Mouse (Mus musculus): ENCODE results near the gene Znrf2. TPM values are rescaled to one million over a fixed set of nuclear protein-coding genes. Genes with fewer than 3 reads are reported as not detected.
A peak's percentile ranks its signal among the peaks of the same experiment; 100 is the strongest.

The Znrf2 gene
- polyA plus RNA-seq, 1 experiment from 2014 or later = 19.5 TPM

DNA sequence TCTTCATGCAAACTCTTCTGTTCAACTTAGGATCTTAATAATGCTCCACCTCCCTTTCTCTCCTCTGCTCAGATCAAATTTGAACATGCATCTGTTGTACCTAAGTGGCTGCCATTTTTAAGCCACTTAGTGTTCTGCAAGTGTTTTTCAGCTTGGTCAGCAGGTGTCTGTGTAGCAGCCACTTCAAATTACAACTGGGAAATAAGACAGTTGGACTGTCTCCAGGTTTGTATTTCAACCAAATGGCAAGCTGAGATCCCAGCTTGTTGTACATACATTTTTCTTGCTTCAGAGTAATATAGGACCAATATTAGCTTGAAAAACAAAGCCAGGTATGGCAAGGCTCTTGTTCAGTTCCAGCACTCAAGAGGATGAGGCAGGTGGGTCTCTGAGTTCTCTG is 61.8 kb downstream of the Znrf2 start:
- Histone ChIP-seq H3K4me2 (ENCODE audit: low read length) (no peak overlapping the region), H3K9me3 (ENCODE audit: control insufficient read depth, low read length) (no peaks in the 10 kb centered on the region), H3K27ac (ENCODE audit: low read length) (no peak overlapping the region), H3K27me3 (replicated peaks; ENCODE audit: control insufficient read depth, insufficient read depth, low read length) (no peaks in the 10 kb centered on the region), H3K4me1 (replicated peaks; ENCODE audit: control insufficient read depth, insufficient read depth, low read length) (no peaks in the 10 kb centered on the region; the same call in 1 of the 2 replicates), H3K4me3 (replicated peaks; ENCODE audit: low read length) (no peak overlapping the region), H3K36me3 (ENCODE audit: control insufficient read depth, insufficient read depth) (peaks cover 2% of the 10 kb centered on the region; the same call in 1 of the 2 replicates), H3K9ac (replicated peaks; ENCODE audit: low read depth, low read length) (no peak overlapping the region)
- no peak for ATAC-seq

DNA sequence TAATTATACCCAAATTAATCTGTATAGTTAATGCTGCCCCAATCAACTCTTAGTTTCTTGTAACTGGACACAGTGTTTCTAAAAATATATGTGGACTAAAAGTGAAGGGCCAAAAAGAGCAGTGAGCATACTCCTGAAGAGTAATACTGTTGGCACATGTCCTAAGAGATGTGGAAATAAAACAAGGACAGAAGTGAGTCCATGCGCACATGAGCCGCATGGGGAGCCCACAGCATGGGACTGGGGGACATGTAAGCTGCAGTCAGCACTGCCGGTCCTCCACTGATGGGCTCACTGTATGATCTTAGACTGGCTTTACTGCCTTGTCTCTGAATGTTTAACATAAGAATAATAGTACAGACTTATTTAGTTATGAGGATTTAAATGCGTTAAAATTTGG is 63.4 kb downstream of the Znrf2 start:
- Histone ChIP-seq H3K27ac (ENCODE audit: low read length) (no peak overlapping the region), H3K4me2 (ENCODE audit: low read length) (no peak overlapping the region), H3K4me1 (replicated peaks; ENCODE audit: control insufficient read depth, insufficient read depth, low read length) (no peaks in the 10 kb centered on the region; the same call in 1 of the 2 replicates), H3K9me3 (ENCODE audit: control insufficient read depth, low read length) (no peaks in the 10 kb centered on the region), H3K9ac (replicated peaks; ENCODE audit: low read depth, low read length) (no peak overlapping the region), H3K36me3 (ENCODE audit: control insufficient read depth, insufficient read depth) (peaks cover 2% of the 10 kb centered on the region; the same call in 1 of the 2 replicates), H3K27me3 (replicated peaks; ENCODE audit: control insufficient read depth, insufficient read depth, low read length) (no peaks in the 10 kb centered on the region), H3K4me3 (replicated peaks; ENCODE audit: low read length) (no peak overlapping the region)
- no peak for ATAC-seq
- 92% methylated on average over 4 of the region's 4 CpGs for WGBS

DNA sequence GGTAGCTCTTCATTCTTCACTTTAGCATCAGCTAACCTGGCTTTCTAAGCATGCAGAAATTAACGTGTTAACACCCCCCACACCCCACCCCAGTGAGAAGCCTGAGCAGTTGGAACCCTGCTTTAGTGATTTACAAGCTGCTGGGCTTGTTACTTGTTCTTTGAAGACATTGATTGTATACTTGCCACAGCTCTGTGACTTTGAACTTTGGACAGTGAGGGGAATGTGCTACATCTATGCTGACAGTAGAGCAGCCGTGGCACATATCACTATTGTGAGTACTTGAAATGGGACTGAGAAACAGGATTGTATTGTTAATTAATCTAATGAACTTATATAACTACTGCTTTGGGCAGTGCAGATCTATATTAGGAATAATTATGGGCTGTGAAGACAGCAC is 66.7 kb downstream of the Znrf2 start:
- WGBS = 72% methylated on average over 2 of the region's 2 CpGs

DNA sequence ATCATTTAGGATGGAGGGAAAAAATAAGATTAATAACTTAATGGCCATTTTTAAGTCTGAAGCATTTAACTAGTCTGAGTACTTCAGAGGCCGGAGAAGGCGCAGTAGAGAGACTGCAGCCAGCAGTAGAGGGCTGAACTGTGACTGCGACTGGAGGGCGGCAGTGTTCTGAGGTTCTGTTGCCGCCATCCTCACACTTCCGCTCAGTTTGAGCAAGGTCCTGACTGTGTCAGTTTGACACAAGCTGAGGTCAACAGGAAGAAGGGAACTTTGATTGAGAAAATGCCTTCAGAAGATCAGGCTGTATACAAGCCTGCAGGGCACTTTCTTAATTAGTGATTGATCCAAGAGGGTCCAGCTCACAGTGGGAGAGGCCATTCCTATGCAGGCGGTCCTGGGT is 69.5 kb downstream of the Znrf2 start:
- no peak for ATAC-seq
- H3K27ac ChIP-seq (ENCODE audit: low read length) = no peak overlapping the region
- 59% methylated on average over 7 of the region's 7 CpGs for WGBS
- H3K4me1 ChIP-seq (replicated peaks; ENCODE audit: control insufficient read depth, insufficient read depth, low read length) = no peaks in the 10 kb centered on the region
- H3K9me3 ChIP-seq (ENCODE audit: control insufficient read depth, low read length) = no peaks in the 10 kb centered on the region
- H3K9ac ChIP-seq (replicated peaks; ENCODE audit: low read depth, low read length) = no peak overlapping the region
- no peak overlapping the region for H3K4me2 ChIP-seq (ENCODE audit: low read length)
- no peaks in the 10 kb centered on the region for H3K27me3 ChIP-seq (replicated peaks; ENCODE audit: control insufficient read depth, insufficient read depth, low read length)
- no peak overlapping the region for H3K4me3 ChIP-seq (replicated peaks; ENCODE audit: low read length)
- H3K36me3 ChIP-seq (ENCODE audit: control insufficient read depth, insufficient read depth) = no peaks in the 10 kb centered on the region

More for the DNA sequence above, 66.7 kb downstream of the Znrf2 start:
- Histone ChIP-seq H3K27me3 (replicated peaks; ENCODE audit: control insufficient read depth, insufficient read depth, low read length) (no peaks in the 10 kb centered on the region), H3K9ac (replicated peaks; ENCODE audit: low read depth, low read length) (no peak overlapping the region), H3K27ac (ENCODE audit: low read length) (no peak overlapping the region), H3K4me1 (replicated peaks; ENCODE audit: control insufficient read depth, insufficient read depth, low read length) (no peaks in the 10 kb centered on the region), H3K36me3 (ENCODE audit: control insufficient read depth, insufficient read depth) (peaks cover 2% of the 10 kb centered on the region; the same call in 1 of the 2 replicates), H3K4me2 (ENCODE audit: low read length) (no peak overlapping the region), H3K9me3 (ENCODE audit: control insufficient read depth, low read length) (no peaks in the 10 kb centered on the region), H3K4me3 (replicated peaks; ENCODE audit: low read length) (no peak overlapping the region)
- no peak for ATAC-seq

DNA sequence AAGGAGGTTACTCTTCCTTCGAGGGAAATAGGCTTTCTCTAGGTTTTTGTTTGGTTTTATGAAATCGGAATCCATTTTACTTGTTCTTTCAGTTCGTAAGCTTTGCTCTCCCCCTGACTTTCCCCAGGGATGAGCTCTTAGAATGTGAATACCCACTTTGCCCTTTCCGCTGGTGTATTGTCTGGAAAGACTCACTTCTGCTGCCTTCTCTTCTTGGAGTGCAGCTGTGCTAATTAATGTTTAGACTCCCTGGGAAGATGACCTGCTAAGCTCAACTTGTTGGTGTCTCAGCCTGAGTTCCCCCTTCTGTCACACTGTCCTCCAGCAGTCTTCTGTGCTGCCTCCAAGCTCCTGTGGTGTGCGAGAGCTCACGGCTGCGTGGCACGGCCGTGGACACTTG is 73.5 kb downstream of the Znrf2 start:
- no peaks in the 10 kb centered on the region for H3K27me3 ChIP-seq (replicated peaks; ENCODE audit: control insufficient read depth, insufficient read depth, low read length)
- H3K9ac ChIP-seq (replicated peaks; ENCODE audit: low read depth, low read length) = no peak overlapping the region
- 38% methylated on average over 9 of the region's 9 CpGs for WGBS
- no peak overlapping the region for H3K27ac ChIP-seq (ENCODE audit: low read length)
- H3K9me3 ChIP-seq (ENCODE audit: control insufficient read depth, low read length) = no peaks in the 10 kb centered on the region
- no peaks in the 10 kb centered on the region for H3K4me1 ChIP-seq (replicated peaks; ENCODE audit: control insufficient read depth, insufficient read depth, low read length)
- no peaks in the 10 kb centered on the region for H3K36me3 ChIP-seq (ENCODE audit: control insufficient read depth, insufficient read depth)
- H3K4me2 ChIP-seq (ENCODE audit: low read length) = no peak overlapping the region
- ATAC-seq = no peak
- no peak overlapping the region for H3K4me3 ChIP-seq (replicated peaks; ENCODE audit: low read length)

DNA sequence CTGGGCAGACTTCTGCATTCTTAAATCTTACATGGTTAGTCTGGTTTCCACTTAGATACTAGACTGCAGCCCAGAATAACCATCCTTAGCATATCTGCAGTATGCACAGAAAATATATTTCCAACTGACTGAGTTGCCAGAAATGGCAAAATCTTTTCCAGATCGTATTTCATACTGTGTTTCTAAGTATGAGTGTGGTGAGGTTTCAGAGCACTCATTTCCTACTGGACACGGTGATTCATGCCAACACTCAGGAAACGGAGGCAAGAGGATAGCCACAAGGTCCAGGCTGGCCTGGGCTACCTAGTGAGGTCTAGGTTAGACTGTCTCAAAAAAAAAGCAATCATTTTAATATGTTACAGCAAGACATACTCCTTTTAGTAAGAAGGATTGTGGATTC is 74.7 kb downstream of the Znrf2 start:
- no peak overlapping the region for H3K9ac ChIP-seq (replicated peaks; ENCODE audit: low read depth, low read length)
- 86% methylated on average over 3 of the region's 3 CpGs for WGBS
- no peaks in the 10 kb centered on the region for H3K9me3 ChIP-seq (ENCODE audit: control insufficient read depth, low read length)
- no peaks in the 10 kb centered on the region for H3K36me3 ChIP-seq (ENCODE audit: control insufficient read depth, insufficient read depth)
- H3K4me2 ChIP-seq (ENCODE audit: low read length) = no peak overlapping the region
- no peak overlapping the region for H3K4me3 ChIP-seq (replicated peaks; ENCODE audit: low read length)
- H3K4me1 ChIP-seq (replicated peaks; ENCODE audit: control insufficient read depth, insufficient read depth, low read length) = no peaks in the 10 kb centered on the region
- H3K27ac ChIP-seq (ENCODE audit: low read length) = no peak overlapping the region
- H3K27me3 ChIP-seq (replicated peaks; ENCODE audit: control insufficient read depth, insufficient read depth, low read length) = no peaks in the 10 kb centered on the region
- ATAC-seq = no peak

DNA sequence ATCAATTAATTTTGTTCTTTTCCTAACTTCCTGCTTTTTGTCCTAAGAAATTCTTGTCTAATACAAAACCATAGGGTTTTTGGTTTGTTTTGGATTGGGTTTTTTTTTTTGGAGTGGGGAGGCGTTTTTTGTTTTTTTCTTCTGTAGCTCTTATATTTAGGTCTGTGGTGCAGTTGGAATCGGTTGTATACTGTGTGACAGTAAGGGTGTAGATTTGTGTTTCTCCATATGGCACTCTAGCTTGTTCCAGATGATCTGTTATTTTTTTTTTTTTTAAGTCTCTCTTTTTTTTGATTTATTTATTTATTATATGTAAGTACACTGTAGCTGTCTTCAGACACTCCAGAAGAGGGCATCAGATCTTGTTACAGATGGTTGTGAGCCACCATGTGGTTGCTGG is 83.5 kb downstream of the Znrf2 start:
- peak; percentile 64; the same call in 1 of the 2 replicates for ATAC-seq

DNA sequence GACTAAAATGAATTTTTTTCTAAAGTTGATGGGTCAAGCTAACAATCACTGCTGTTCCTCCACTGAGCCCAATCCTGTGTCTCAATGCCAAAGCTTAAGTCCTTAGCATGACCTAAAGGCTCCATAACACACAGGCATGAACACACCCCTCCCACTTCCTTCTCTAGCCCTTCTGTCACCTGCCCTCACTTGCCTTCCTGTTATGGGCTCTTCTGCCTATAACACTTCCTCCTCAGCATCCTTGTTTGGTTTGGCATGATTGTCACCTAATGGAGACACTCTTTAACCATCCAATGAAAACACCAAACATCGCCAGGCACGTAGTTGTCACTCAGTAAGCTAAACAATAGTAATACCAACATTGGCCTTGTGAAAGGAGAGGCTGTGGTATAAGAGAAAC is 85.8 kb downstream of the Znrf2 start:
- H3K4me3 ChIP-seq (replicated peaks; ENCODE audit: low read length) = no peak overlapping the region
- H3K27me3 ChIP-seq (replicated peaks; ENCODE audit: control insufficient read depth, insufficient read depth, low read length) = no peaks in the 10 kb centered on the region
- H3K36me3 ChIP-seq (ENCODE audit: control insufficient read depth, insufficient read depth) = no peaks in the 10 kb centered on the region
- 88% methylated on average over 2 of the region's 2 CpGs for WGBS
- H3K4me2 ChIP-seq (ENCODE audit: low read length) = no peak overlapping the region
- H3K9me3 ChIP-seq (ENCODE audit: control insufficient read depth, low read length) = no peaks in the 10 kb centered on the region
- H3K4me1 ChIP-seq (replicated peaks; ENCODE audit: control insufficient read depth, insufficient read depth, low read length) = peaks cover 11% of the 10 kb centered on the region
- no peak for ATAC-seq
- H3K9ac ChIP-seq (replicated peaks; ENCODE audit: low read depth, low read length) = no peak overlapping the region
- no peak overlapping the region for H3K27ac ChIP-seq (ENCODE audit: low read length)

More for the DNA sequence above, 83.5 kb downstream of the Znrf2 start:
- H3K27ac ChIP-seq (ENCODE audit: low read length) = no peak overlapping the region
- 67% methylated on average over 2 of the region's 2 CpGs for WGBS
- no peaks in the 10 kb centered on the region for H3K27me3 ChIP-seq (replicated peaks; ENCODE audit: control insufficient read depth, insufficient read depth, low read length)
- H3K9ac ChIP-seq (replicated peaks; ENCODE audit: low read depth, low read length) = no peak overlapping the region
- no peaks in the 10 kb centered on the region for H3K36me3 ChIP-seq (ENCODE audit: control insufficient read depth, insufficient read depth)
- H3K4me1 ChIP-seq (replicated peaks; ENCODE audit: control insufficient read depth, insufficient read depth, low read length) = peaks cover 9% of the 10 kb centered on the region
- H3K4me3 ChIP-seq (replicated peaks; ENCODE audit: low read length) = no peak overlapping the region
- H3K9me3 ChIP-seq (ENCODE audit: control insufficient read depth, low read length) = no peaks in the 10 kb centered on the region
- H3K4me2 ChIP-seq (ENCODE audit: low read length) = no peak overlapping the region

DNA sequence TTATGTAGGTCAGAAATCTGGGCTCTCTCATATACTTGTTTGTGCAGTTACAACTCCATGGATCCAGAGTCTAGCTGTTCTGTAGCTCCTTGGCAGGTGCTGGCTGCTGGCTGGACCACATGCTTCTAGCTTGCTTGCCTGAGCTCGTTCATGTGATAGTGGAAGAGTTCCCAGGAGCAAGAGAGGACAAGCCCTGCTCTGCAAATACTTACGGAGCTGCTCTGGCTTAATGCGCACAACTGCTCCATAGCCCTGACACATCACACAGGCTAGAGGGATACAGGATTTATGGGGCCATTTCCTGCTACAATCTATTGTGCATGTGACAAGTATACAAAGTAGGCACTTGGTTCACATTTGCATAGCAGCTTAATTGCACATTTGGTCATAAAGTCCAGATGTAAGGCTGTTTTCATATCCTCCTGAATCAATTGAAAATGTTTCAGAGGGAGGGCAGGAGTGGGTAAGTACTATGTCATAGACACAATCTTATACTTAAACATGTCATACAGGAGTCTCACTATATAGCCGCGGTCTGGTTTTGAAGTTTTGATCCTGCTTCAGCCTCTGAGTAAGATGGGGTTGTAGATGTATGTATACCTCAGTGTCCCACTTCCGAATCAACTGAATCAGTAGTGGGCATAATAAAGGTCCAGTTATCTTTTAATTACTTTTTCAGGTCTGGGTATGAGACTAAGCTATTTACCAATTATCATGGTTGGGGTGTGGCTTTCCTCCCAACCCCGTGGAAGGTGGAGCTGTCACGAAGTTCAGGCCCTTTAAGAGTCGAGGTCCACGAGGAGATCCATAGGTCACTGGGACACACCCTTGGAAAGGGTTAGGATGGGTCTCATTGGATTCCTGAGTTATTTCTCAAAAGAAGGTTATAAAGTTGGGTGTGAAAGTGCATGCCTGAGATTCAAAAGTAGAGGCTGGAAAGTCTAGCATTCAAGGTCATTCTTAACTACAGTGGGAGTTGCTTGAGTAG is 89.6 kb downstream of the Znrf2 start:
- H3K27ac ChIP-seq (ENCODE audit: low read length) = no peak overlapping the region
- H3K4me2 ChIP-seq (ENCODE audit: low read length) = no peak overlapping the region
- H3K27me3 ChIP-seq (replicated peaks; ENCODE audit: control insufficient read depth, insufficient read depth, low read length) = no peaks in the 10 kb centered on the region
- no peaks in the 10 kb centered on the region for H3K36me3 ChIP-seq (ENCODE audit: control insufficient read depth, insufficient read depth)
- 86% methylated on average over 10 of the region's 10 CpGs for WGBS
- peaks cover 3% of the 10 kb centered on the region; the same call in 1 of the 2 replicates for H3K4me1 ChIP-seq (replicated peaks; ENCODE audit: control insufficient read depth, insufficient read depth, low read length)
- no peak for ATAC-seq
- H3K9me3 ChIP-seq (ENCODE audit: control insufficient read depth, low read length) = no peaks in the 10 kb centered on the region
- no peak overlapping the region for H3K9ac ChIP-seq (replicated peaks; ENCODE audit: low read depth, low read length)
- H3K4me3 ChIP-seq (replicated peaks; ENCODE audit: low read length) = no peak overlapping the region
